Mouse (Mus musculus) MEL (cell line): Measurements from ENCODE around the gene Adgrl4. TPM values are rescaled to one million over a fixed set of nuclear protein-coding genes. Genes with fewer than 3 reads are reported as not detected.

Experiments used
- DNase-seq: peaks from one replicate; pipeline ENCODE4 v3.0.0; 2011; ENCODE audit warnings: low read depth, low spot score
- H3K27ac ChIP-seq: 2 replicates; pipeline ENCODE4 v1.5.1; 2012; ENCODE audit warnings: low read depth, mild to moderate bottlenecking, control low read depth, low read length, moderate library complexity; ENCODE audit not compliant: control insufficient read depth
- H3K27me3 ChIP-seq, 2 experiments: fragments of 150-350 bp in 1 of 2; sonication (generic) in 1 of 2; 2 replicates each; pipeline ENCODE4 v1.6.1; 2012; ENCODE audit warnings: low read length in 2 of 2, mild to moderate bottlenecking in 2 of 2, improper control_type of control experiment in 1 of 2, moderate library complexity in 1 of 2; ENCODE audit not compliant: insufficient read depth in 2 of 2, control insufficient read depth in 1 of 2
- H3K36me3 ChIP-seq, 2 experiments: 2 replicates each; pipeline ENCODE4 v1.6.1; 2012 to 2014; ENCODE audit warnings: low read length in 2 of 2, improper control_type of control experiment in 1 of 2, inconsistent platforms in 1 of 2, mild to moderate bottlenecking in 1 of 2; ENCODE audit not compliant: insufficient read depth in 2 of 2, control insufficient read depth in 1 of 2
- H3K4me1 ChIP-seq, 2 experiments: fragments of 150-350 bp in 1 of 2; sonication (generic) in 1 of 2; 2 replicates each; pipeline ENCODE4 v1.6.1; 2012; ENCODE audit warnings: low read length in 2 of 2, improper control_type of control experiment in 1 of 2, mild to moderate bottlenecking in 1 of 2; ENCODE audit not compliant: insufficient read depth in 2 of 2, control insufficient read depth in 1 of 2
- H3K4me3 ChIP-seq, 2 experiments: fragments of 150-350 bp in 1 of 2; sonication (generic) in 1 of 2; 2 replicates each; pipeline ENCODE4 v1.5.1; 2012; ENCODE audit warnings: low read depth in 2 of 2, low read length in 2 of 2, mild to moderate bottlenecking in 2 of 2, moderate library complexity in 2 of 2, control low read depth in 1 of 2, improper control_type of control experiment in 1 of 2; ENCODE audit not compliant: control insufficient read depth in 1 of 2, insufficient read depth in 1 of 2
- H3K79me2 ChIP-seq: 2 replicates; pipeline ENCODE4 v1.6.1; 2012; ENCODE audit warnings: mild to moderate bottlenecking, low read length, moderate library complexity; ENCODE audit not compliant: control insufficient read depth, poor library complexity, insufficient read depth
- H3K9ac ChIP-seq: 2 replicates; pipeline ENCODE4 v1.6.1; 2012; ENCODE audit warnings: low read depth, mild to moderate bottlenecking, control low read depth, low read length, moderate library complexity; ENCODE audit not compliant: control insufficient read depth, poor library complexity, severe bottlenecking
- H3K9me3 ChIP-seq: fragments of 150-350 bp; sonication (generic); replicated peaks from 2 replicates; pipeline ENCODE4 v1.6.1; 2012; ENCODE audit warnings: mild to moderate bottlenecking, low read length, improper control_type of control experiment, moderate library complexity; ENCODE audit not compliant: insufficient read depth
- BHLHE40 ChIP-seq: IDR thresholded peaks from 2 replicates; pipeline ENCODE4 v1.6.1; 2012; ENCODE audit warnings: low read depth, mild to moderate bottlenecking, inconsistent platforms, low read length, improper control_type of control experiment, borderline replicate concordance
- CHD1 ChIP-seq: IDR thresholded peaks from 2 replicates; pipeline ENCODE4 v1.6.1; 2012; ENCODE audit warnings: low read depth, mild to moderate bottlenecking, inconsistent platforms, low read length, improper control_type of control experiment
- GATA1 ChIP-seq: IDR thresholded peaks from 2 replicates; pipeline ENCODE4 v1.6.1; 2011; ENCODE audit warnings: low read depth, low read length, improper control_type of control experiment
- HCFC1 ChIP-seq: IDR thresholded peaks from 2 replicates; pipeline ENCODE4 v1.6.1; 2012; ENCODE audit warnings: low read depth, mild to moderate bottlenecking, inconsistent platforms, low read length, improper control_type of control experiment, moderate library complexity
- MEF2A ChIP-seq: IDR thresholded peaks from 2 replicates; pipeline ENCODE4 v1.6.1; 2014; ENCODE audit warnings: low read depth, mild to moderate bottlenecking, inconsistent platforms, low read length, improper control_type of control experiment; ENCODE audit not compliant: poor library complexity, insufficient replicate concordance, severe bottlenecking; ENCODE audit errors: extremely low read depth
- NRF1 ChIP-seq: IDR thresholded peaks from 2 replicates; pipeline ENCODE4 v1.6.1; 2014; ENCODE audit warnings: low read depth, mild to moderate bottlenecking, inconsistent platforms, low read length, improper control_type of control experiment, moderate library complexity; ENCODE audit not compliant: poor library complexity, insufficient read depth, severe bottlenecking
- POLR2A ChIP-seq, 2 experiments: IDR thresholded peaks; 2 replicates each; pipeline ENCODE4 v1.6.1; 2011 to 2012; ENCODE audit warnings: low read length in 2 of 2, mild to moderate bottlenecking in 2 of 2, control low read depth in 1 of 2, improper control_type of control experiment in 1 of 2, low read depth in 1 of 2, moderate library complexity in 1 of 2; ENCODE audit not compliant: control insufficient read depth in 1 of 2, insufficient read depth in 1 of 2, poor library complexity in 1 of 2
- POLR2AphosphoS5 ChIP-seq: IDR thresholded peaks from 2 replicates; pipeline ENCODE4 v1.6.1; 2012; ENCODE audit warnings: low read depth, borderline replicate concordance, mild to moderate bottlenecking, inconsistent platforms, low read length, moderate library complexity, mixed read lengths
- RCOR1 ChIP-seq: IDR thresholded peaks from 2 replicates; pipeline ENCODE4 v1.6.1; 2012; ENCODE audit warnings: low read depth, mild to moderate bottlenecking, inconsistent platforms, low read length, improper control_type of control experiment
- SMC3 ChIP-seq: IDR thresholded peaks from 2 replicates; pipeline ENCODE4 v1.6.1; 2011; ENCODE audit warnings: low read depth, low read length, improper control_type of control experiment
- TAL1 ChIP-seq: IDR thresholded peaks from 2 replicates; pipeline ENCODE4 v1.6.1; 2012; ENCODE audit warnings: mild to moderate bottlenecking, inconsistent platforms, low read length, moderate library complexity, mixed read lengths
- TCF12 ChIP-seq: IDR thresholded peaks from 2 replicates; pipeline ENCODE4 v1.6.1; 2014; ENCODE audit warnings: low read depth, mild to moderate bottlenecking, inconsistent platforms, low read length, improper control_type of control experiment, moderate library complexity
- UBTF ChIP-seq: IDR thresholded peaks from 2 replicates; pipeline ENCODE4 v1.6.1; 2012; ENCODE audit warnings: low read depth, mild to moderate bottlenecking, inconsistent platforms, low read length, improper control_type of control experiment, moderate library complexity, borderline replicate concordance; ENCODE audit not compliant: insufficient read depth
- USF1 ChIP-seq: IDR thresholded peaks from 2 replicates; pipeline ENCODE4 v1.6.1; 2014; ENCODE audit warnings: low read depth, mild to moderate bottlenecking, inconsistent platforms, low read length, improper control_type of control experiment, moderate library complexity
- USF2 ChIP-seq, 2 experiments: IDR thresholded peaks; 2 replicates each; pipeline ENCODE4 v1.6.1; 2011 to 2012; ENCODE audit warnings: improper control_type of control experiment in 2 of 2, low read length in 2 of 2, borderline replicate concordance in 1 of 2, inconsistent platforms in 1 of 2, low read depth in 1 of 2, mild to moderate bottlenecking in 1 of 2; ENCODE audit not compliant: insufficient read depth in 1 of 2
- ZC3H11A ChIP-seq: IDR thresholded peaks from 2 replicates; pipeline ENCODE4 v1.6.1; 2012; ENCODE audit warnings: low read depth, mild to moderate bottlenecking, inconsistent platforms, low read length, improper control_type of control experiment
- ZNF384 ChIP-seq: IDR thresholded peaks from 2 replicates; pipeline ENCODE4 v1.6.1; 2012; ENCODE audit warnings: low read depth, mild to moderate bottlenecking, inconsistent platforms, low read length, improper control_type of control experiment
- polyA plus RNA-seq, 2 experiments: library from polyadenylated mRNA; stranded (reverse) in 1 of 2; unstranded in 1 of 2; fragments of >175 nt in 1 of 2; fragments of >200 nt in 1 of 2; gene quantifications; 2 replicates each; pipeline versions ENCODE4 v1.2.1 to v1.2.4; 2012; ENCODE audit warnings: low replicate concordance in 2 of 2, low read depth in 1 of 2; ENCODE audit not compliant: insufficient read length in 2 of 2, insufficient read depth in 1 of 2, missing spikeins in 1 of 2
- total RNA-seq: library from RNA; depleted of rRNA; stranded (reverse); fragments of 300-350 nt; gene quantifications from 2 replicates; pipeline ENCODE4 v1.2.3, GENCODE M21; 2012

Gene Adgrl4
- total and polyA plus RNA-seq, 3 experiments = not detected

- Histone ChIP-seq H3K4me1 (no peaks in the 10 kb centered on the region), H3K36me3 (no peaks in the 10 kb centered on the region)
- no peak for DNase-seq
- TF ChIP-seq UBTF (no peak), TAL1 (no peak), CHD1 (no peak), TCF12 (no peak), SMC3 (no peak), HCFC1 (no peak), RCOR1 (no peak)
- TF ChIP-seq, all 39 proteins: peak for 0
- no peak overlapping the region for H3K4me3 ChIP-seq
- H3K27me3 ChIP-seq = no peaks in the 10 kb centered on the region
- no peak overlapping the region for H3K9ac ChIP-seq
- no peaks in the 10 kb centered on the region for H3K79me2 ChIP-seq
- H3K27ac ChIP-seq = no peak overlapping the region
- H3K9me3 ChIP-seq = no peaks in the 10 kb centered on the region
Measured at GRCm38 (mm10) chr3:151511184-151511583, 73.5 kb downstream of the Adgrl4 start.

- no peak for TF ChIP-seq SMC3
- TF ChIP-seq MEF2A = no peak
- no peak for TF ChIP-seq NRF1
- no peak for TF ChIP-seq ZNF384
- TF ChIP-seq RCOR1 = no peak
- no peak for TF ChIP-seq ZC3H11A
- TF ChIP-seq USF2 (IDR thresholded peaks at IDR 0.05; ENCODE audit: borderline replicate concordance in 1 of 2, insufficient read depth in 1 of 2, low read depth in 1 of 2, low read length in 2 of 2) = no peak
- TF ChIP-seq USF1 = no peak
- no peak for TF ChIP-seq POLR2AphosphoS5
- no peak for TF ChIP-seq POLR2A (IDR thresholded peaks at IDR 0.05; ENCODE audit: control insufficient read depth in 1 of 2, insufficient read depth in 1 of 2, low read depth in 1 of 2, low read length in 2 of 2, poor library complexity in 1 of 2)
- TF ChIP-seq UBTF = no peak
- no peak for TF ChIP-seq GATA1
- no peak for TF ChIP-seq BHLHE40
- TF ChIP-seq TCF12 = no peak
- Histone ChIP-seq H3K27ac (no peak overlapping the region), H3K4me1 (no peaks in the 10 kb centered on the region), H3K4me3 (no peak overlapping the region), H3K79me2 (no peaks in the 10 kb centered on the region), H3K9me3 (no peaks in the 10 kb centered on the region), H3K36me3 (no peaks in the 10 kb centered on the region), H3K9ac (no peak overlapping the region), H3K27me3 (no peaks in the 10 kb centered on the region)
- DNase-seq = no peak
Measured at GRCm38 (mm10) chr3:151547182-151547581, 109.5 kb downstream of the Adgrl4 start.
